Mouse (Mus musculus): Measurements from ENCODE around the gene Isg20l2. TPM values are rescaled to one million over a fixed set of nuclear protein-coding genes. Genes with fewer than 3 reads are reported as not detected.

Isg20l2 gene
- polyA plus RNA-seq, 1 experiment, result 19.4 TPM

- Histone ChIP-seq H3K27me3 (ENCODE audit: control insufficient read depth, insufficient read depth, insufficient read length) (no peaks in the 10 kb centered on the region), H3K79me2 (ENCODE audit: control insufficient read depth, insufficient read depth) (peaks cover 70% of the 10 kb centered on the region), H3K4me3 (peak overlapping the region; percentile 76), H3ac (ENCODE audit: control insufficient read depth, insufficient read length) (no peak overlapping the region), H3K36me3 (ENCODE audit: control insufficient read depth, insufficient read depth) (peaks cover 16% of the 10 kb centered on the region), H3K4me2 (ENCODE audit: low read depth) (peak overlapping the region; percentile 94)
- TF ChIP-seq MAX (IDR thresholded peaks at IDR 0.05; ENCODE audit: low read depth) (no peak), POLR2AphosphoS2 (IDR thresholded peaks at IDR 0.05; ENCODE audit: insufficient read length, low read depth) (peak; percentile 27)
These were observed 20.2 kb upstream of the Isg20l2 start for GRCm38 (mm10) chr3:87909874-87910273.

GRCm38 (mm10) chr3:87910573-87911141, 19.5 kb upstream of the Isg20l2 start:
- peak overlapping the region; percentile 76 for H3K4me3 ChIP-seq
- H3K4me2 ChIP-seq (ENCODE audit: low read depth), result peak overlapping the region; percentile 94
- H3K79me2 ChIP-seq (ENCODE audit: control insufficient read depth, insufficient read depth), result peaks cover 70% of the 10 kb centered on the region
- H3ac ChIP-seq (ENCODE audit: control insufficient read depth, insufficient read length), result no peak overlapping the region
- peaks cover 17% of the 10 kb centered on the region for H3K36me3 ChIP-seq (ENCODE audit: control insufficient read depth, insufficient read depth)
- no peaks in the 10 kb centered on the region for H3K27me3 ChIP-seq (ENCODE audit: control insufficient read depth, insufficient read depth, insufficient read length)
- TF ChIP-seq TCF12 (IDR thresholded peaks at IDR 0.05; ENCODE audit: insufficient read depth, poor library complexity, severe bottlenecking) (no peak), REST (IDR thresholded peaks at IDR 0.05; ENCODE audit: insufficient read depth, insufficient read length) (no peak), SRF (IDR thresholded peaks at IDR 0.05; ENCODE audit: control insufficient read depth, insufficient read length, low read depth) (no peak), MAX (IDR thresholded peaks at IDR 0.05; ENCODE audit: low read depth) (no peak), E2F4 (IDR thresholded peaks at IDR 0.05; ENCODE audit: insufficient read depth) (no peak), POLR2AphosphoS2 (IDR thresholded peaks at IDR 0.05; ENCODE audit: insufficient read length, low read depth) (peak; percentile 54)

- Histone ChIP-seq H3K27me3 (ENCODE audit: control insufficient read depth, insufficient read depth, insufficient read length) (no peaks in the 10 kb centered on the region), H3K79me2 (ENCODE audit: control insufficient read depth, insufficient read depth) (peaks cover 50% of the 10 kb centered on the region), H3K4me3 (no peak overlapping the region), H3K4me2 (ENCODE audit: low read depth) (no peak overlapping the region), H3ac (ENCODE audit: control insufficient read depth, insufficient read length) (no peak overlapping the region), H3K36me3 (ENCODE audit: control insufficient read depth, insufficient read depth) (peaks cover 27% of the 10 kb centered on the region)
- TF ChIP-seq MYOD1 (IDR thresholded peaks at IDR 0.05; ENCODE audit: control insufficient read depth in 1 of 3, insufficient read length in 2 of 3, low read depth in 2 of 3), result no peak
- no peak for TF ChIP-seq SRF (IDR thresholded peaks at IDR 0.05; ENCODE audit: control insufficient read depth, insufficient read length, low read depth)
- no peak for TF ChIP-seq REST (IDR thresholded peaks at IDR 0.05; ENCODE audit: insufficient read depth, insufficient read length)
- TF ChIP-seq TCF12 (IDR thresholded peaks at IDR 0.05; ENCODE audit: insufficient read depth, poor library complexity, severe bottlenecking), result no peak
- no peak for TF ChIP-seq E2F4 (IDR thresholded peaks at IDR 0.05; ENCODE audit: insufficient read depth)
- no peak for TF ChIP-seq POLR2AphosphoS2 (IDR thresholded peaks at IDR 0.05; ENCODE audit: insufficient read length, low read depth)
- no peak for TF ChIP-seq CEBPB (IDR thresholded peaks at IDR 0.05; ENCODE audit: insufficient read depth, poor library complexity, severe bottlenecking)
- TF ChIP-seq USF1 (IDR thresholded peaks at IDR 0.05; ENCODE audit: low read depth), result no peak
- no peak for TF ChIP-seq MAX (IDR thresholded peaks at IDR 0.05; ENCODE audit: low read depth)
- TF ChIP-seq TCF3 (IDR thresholded peaks at IDR 0.05; ENCODE audit: insufficient read length, low read depth), result no peak
- no peak for TF ChIP-seq MYOG (IDR thresholded peaks at IDR 0.05; ENCODE audit: control insufficient read depth in 1 of 3, insufficient read depth in 1 of 3, insufficient read length in 2 of 3, low read depth in 2 of 3)
- no peak for TF ChIP-seq POLR2A (IDR thresholded peaks at IDR 0.05; ENCODE audit: insufficient read length, low read depth)
These were observed 16.6 kb upstream of the Isg20l2 start for GRCm38 (mm10) chr3:87913491-87913890.

GRCm38 (mm10) chr3:87913891-87914290, 16.2 kb upstream of the Isg20l2 start:
- TF ChIP-seq SRF (IDR thresholded peaks at IDR 0.05; ENCODE audit: control insufficient read depth, insufficient read length, low read depth) (no peak), MYOG (IDR thresholded peaks at IDR 0.05; ENCODE audit: control insufficient read depth in 1 of 3, insufficient read depth in 1 of 3, insufficient read length in 2 of 3, low read depth in 2 of 3) (no peak), MAX (IDR thresholded peaks at IDR 0.05; ENCODE audit: low read depth) (no peak), POLR2A (IDR thresholded peaks at IDR 0.05; ENCODE audit: insufficient read length, low read depth) (no peak), CEBPB (IDR thresholded peaks at IDR 0.05; ENCODE audit: insufficient read depth, poor library complexity, severe bottlenecking) (no peak), MYOD1 (IDR thresholded peaks at IDR 0.05; ENCODE audit: control insufficient read depth in 1 of 3, insufficient read length in 2 of 3, low read depth in 2 of 3) (no peak), USF1 (IDR thresholded peaks at IDR 0.05; ENCODE audit: low read depth) (no peak), TCF3 (IDR thresholded peaks at IDR 0.05; ENCODE audit: insufficient read length, low read depth) (no peak), E2F4 (IDR thresholded peaks at IDR 0.05; ENCODE audit: insufficient read depth) (no peak), POLR2AphosphoS2 (IDR thresholded peaks at IDR 0.05; ENCODE audit: insufficient read length, low read depth) (no peak), TCF12 (IDR thresholded peaks at IDR 0.05; ENCODE audit: insufficient read depth, poor library complexity, severe bottlenecking) (no peak), REST (IDR thresholded peaks at IDR 0.05; ENCODE audit: insufficient read depth, insufficient read length) (no peak)
- Histone ChIP-seq H3K79me2 (ENCODE audit: control insufficient read depth, insufficient read depth) (peaks cover 46% of the 10 kb centered on the region), H3K27me3 (ENCODE audit: control insufficient read depth, insufficient read depth, insufficient read length) (no peaks in the 10 kb centered on the region), H3ac (ENCODE audit: control insufficient read depth, insufficient read length) (no peak overlapping the region), H3K4me2 (ENCODE audit: low read depth) (no peak overlapping the region), H3K36me3 (ENCODE audit: control insufficient read depth, insufficient read depth) (peaks cover 27% of the 10 kb centered on the region), H3K4me3 (no peak overlapping the region)

- no peaks in the 10 kb centered on the region for H3K27me3 ChIP-seq (ENCODE audit: control insufficient read depth, insufficient read depth, insufficient read length)
- H3K79me2 ChIP-seq (ENCODE audit: control insufficient read depth, insufficient read depth), result peaks cover 30% of the 10 kb centered on the region
- H3K4me2 ChIP-seq (ENCODE audit: low read depth), result no peak overlapping the region
- H3K4me3 ChIP-seq, result no peak overlapping the region
- H3K36me3 ChIP-seq (ENCODE audit: control insufficient read depth, insufficient read depth), result peaks cover 30% of the 10 kb centered on the region
- H3ac ChIP-seq (ENCODE audit: control insufficient read depth, insufficient read length), result no peak overlapping the region
- no peak for TF ChIP-seq POLR2A (IDR thresholded peaks at IDR 0.05; ENCODE audit: insufficient read length, low read depth)
- TF ChIP-seq POLR2AphosphoS2 (IDR thresholded peaks at IDR 0.05; ENCODE audit: insufficient read length, low read depth), result no peak
- TF ChIP-seq SRF (IDR thresholded peaks at IDR 0.05; ENCODE audit: control insufficient read depth, insufficient read length, low read depth), result no peak
- TF ChIP-seq REST (IDR thresholded peaks at IDR 0.05; ENCODE audit: insufficient read depth, insufficient read length), result no peak
- no peak for TF ChIP-seq E2F4 (IDR thresholded peaks at IDR 0.05; ENCODE audit: insufficient read depth)
- no peak for TF ChIP-seq MYOG (IDR thresholded peaks at IDR 0.05; ENCODE audit: control insufficient read depth in 1 of 3, insufficient read depth in 1 of 3, insufficient read length in 2 of 3, low read depth in 2 of 3)
- no peak for TF ChIP-seq MYOD1 (IDR thresholded peaks at IDR 0.05; ENCODE audit: control insufficient read depth in 1 of 3, insufficient read length in 2 of 3, low read depth in 2 of 3)
- no peak for TF ChIP-seq USF1 (IDR thresholded peaks at IDR 0.05; ENCODE audit: low read depth)
- TF ChIP-seq TCF3 (IDR thresholded peaks at IDR 0.05; ENCODE audit: insufficient read length, low read depth), result no peak
These were observed 13.1 kb upstream of the Isg20l2 start for GRCm38 (mm10) chr3:87916990-87917389.
